Mouse (Mus musculus) embryo, embryonic 10 days (tissue): ENCODE measurements at regions not wholly inside any gene's neighbourhood (a gene's known extent, or its start where the extent isn't known, plus 50 kb on each side); places are given as distances from the start of the nearest gene placed in this dataset.

ENCODE experiments used
- DNase-seq: peaks from one replicate; pipeline ENCODE4 v3.0.0-alpha.2; 2015; ENCODE audit warnings: low spot score

GRCm38 (mm10) chr6:101482635-101483465 is 105.2 kb upstream of the Pdzrn3 start:
- peak; percentile 39 for DNase-seq

GRCm38 (mm10) chr6:101473956-101474355 is 96.3 kb upstream of the Pdzrn3 start:
- no peak for DNase-seq

- peak; percentile 67 for DNase-seq
Observed at GRCm38 (mm10) chr6:101473257-101473925, 95.7 kb upstream of the Pdzrn3 start.

- DNase-seq, result no peak
Observed at GRCm38 (mm10) chr6:101464910-101465309, 87.2 kb upstream of the Pdzrn3 start.

- DNase-seq, result no peak
Observed at GRCm38 (mm10) chr6:101463812-101464320, 86.2 kb upstream of the Pdzrn3 start.

- no peak for DNase-seq
Observed at GRCm38 (mm10) chr6:101446720-101447119, 69.0 kb upstream of the Pdzrn3 start.

- DNase-seq, result no peak
Observed at GRCm38 (mm10) chr6:101446316-101446715, 68.6 kb upstream of the Pdzrn3 start.

GRCm38 (mm10) chr6:101432769-101433168 is 55.1 kb upstream of the Pdzrn3 start:
- no peak for DNase-seq

GRCm38 (mm10) chr6:101429634-101430033 is 51.9 kb upstream of the Pdzrn3 start:
- DNase-seq, result no peak
